Mouse (Mus musculus) left cerebral cortex, adult 18-20 months (tissue): Measurements from ENCODE around the gene Lrrc23. TPM values are rescaled to one million over a fixed set of nuclear protein-coding genes. Genes with fewer than 3 reads are reported as not detected.
"Not testable (repeated sequence)": the region's sequence is repeated elsewhere in the genome, so short reads cannot be mapped to it uniquely, and the experiment has no call there.

Experiments
- DNase-seq, 2 experiments: peaks; one replicate each; pipeline ENCODE4 v3.0.0; 2021 to 2022; ENCODE audit warnings: low spot score in 2 of 2, mixed read lengths in 1 of 2
- total RNA-seq, 2 experiments: library from RNA; stranded (reverse); gene quantifications; 2 replicates each; pipeline ENCODE4 v1.2.3; 2021

Lrrc23 gene
- total RNA-seq, 2 experiments from 2014 or later, result 1.0 to 1.1 TPM

- DNase-seq, result no peak
These were observed 29.0 kb upstream of the Lrrc23 start, which contains the start of gene Spsb2 for GRCm38 (mm10) chr6:124808358-124809012. Gene Spsb2, plus strand, starts transcription at chr6:124808661.

GRCm38 (mm10) chr6:124807986-124808357 is 28.4 kb upstream of the Lrrc23 start:
- no peak for DNase-seq

- peak in 1 of 2 experiments; percentile 50 for DNase-seq
These were observed 27.8 kb upstream of the Lrrc23 start for GRCm38 (mm10) chr6:124807366-124807765.

DNA sequence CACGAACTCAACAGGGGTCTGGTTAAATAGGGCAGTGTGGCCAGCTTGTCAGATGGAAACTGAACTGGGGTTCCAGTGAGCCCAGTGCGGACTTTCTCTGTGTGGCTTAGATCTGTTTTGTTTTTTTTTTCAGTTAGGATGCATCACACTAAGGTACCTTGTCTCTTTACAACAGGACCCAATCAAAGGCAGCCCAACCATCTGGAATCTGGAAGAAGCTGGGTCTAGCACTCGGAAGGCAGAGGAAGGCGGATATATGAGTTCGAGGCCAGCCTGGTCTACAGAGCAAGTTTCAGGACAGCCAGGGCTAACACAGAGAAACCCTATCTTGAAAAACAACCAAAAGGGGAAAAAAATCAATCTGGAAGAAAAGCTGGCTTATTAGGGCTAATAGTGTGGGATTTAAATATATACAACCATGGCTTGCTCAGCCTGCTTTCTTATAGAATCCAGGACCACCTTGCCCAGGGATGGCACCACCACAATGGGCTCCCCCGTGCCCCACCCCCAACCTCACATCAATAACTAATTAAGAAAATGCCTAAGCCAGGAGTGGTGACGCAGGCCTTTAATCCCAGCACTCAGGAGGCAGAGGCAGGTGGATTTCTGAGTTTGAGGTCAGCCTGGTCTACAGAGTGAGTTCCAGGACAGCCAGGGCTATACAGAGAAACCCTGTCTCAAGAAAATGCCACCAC is 27.1 kb upstream of the Lrrc23 start:
- DNase-seq, result no peak

GRCm38 (mm10) chr6:124805341-124806321 is 26.1 kb upstream of the Lrrc23 start:
- DNase-seq, result peak; percentile 96 to 97

DNA sequence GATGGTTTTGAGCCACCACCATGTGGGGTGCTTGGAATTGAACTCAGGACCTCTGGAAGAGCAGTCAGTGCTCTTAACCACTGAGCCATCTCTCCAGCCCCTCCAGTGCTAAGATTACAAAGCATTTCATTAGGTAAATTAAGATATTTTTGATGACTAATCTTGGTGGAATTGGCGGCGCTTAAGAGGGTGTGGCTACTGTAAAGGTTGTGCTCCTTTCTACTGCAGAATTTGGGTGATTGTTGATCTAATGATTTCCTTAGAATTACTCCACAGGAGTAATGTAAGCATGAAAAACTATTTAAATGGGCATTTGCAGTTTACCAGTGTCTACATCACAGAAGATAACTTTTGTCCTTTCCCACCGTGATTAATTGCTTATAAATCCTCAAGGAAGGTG is 24.8 kb upstream of the Lrrc23 start:
- no peak for DNase-seq

- DNase-seq, result not testable (repeated sequence)
These were observed 24.2 kb upstream of the Lrrc23 start for GRCm38 (mm10) chr6:124803691-124804090.

- no peak for DNase-seq
These were observed 23.5 kb upstream of the Lrrc23 start for GRCm38 (mm10) chr6:124803061-124803460.

DNA sequence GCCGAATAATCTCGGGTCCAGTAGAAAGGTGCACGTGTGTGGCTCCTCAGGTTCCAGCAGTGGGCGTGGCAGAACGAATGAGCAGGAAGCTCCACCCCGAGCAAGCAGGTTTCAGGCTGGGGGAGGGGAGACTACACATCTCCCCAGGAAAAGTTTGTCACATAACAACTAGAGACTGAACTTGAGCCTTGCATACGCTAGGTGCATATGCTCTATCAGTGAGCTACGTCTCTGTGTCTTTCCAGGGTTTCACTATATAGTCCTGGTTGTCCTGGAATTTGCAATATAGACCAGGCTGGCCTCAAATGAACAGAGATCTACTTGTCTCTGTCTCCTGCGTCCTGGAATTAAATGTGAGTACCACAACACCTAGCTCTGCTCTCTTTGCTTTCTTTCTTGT is 22.9 kb upstream of the Lrrc23 start:
- not testable (repeated sequence) for DNase-seq

- no peak for DNase-seq
These were observed 16.7 kb upstream of the Lrrc23 start for GRCm38 (mm10) chr6:124796200-124796599.

GRCm38 (mm10) chr6:124795781-124796180 is 16.3 kb upstream of the Lrrc23 start:
- DNase-seq, result no peak

GRCm38 (mm10) chr6:124791911-124792310 is 12.4 kb upstream of the Lrrc23 start:
- DNase-seq, result no peak

GRCm38 (mm10) chr6:124790121-124790520 is 10.6 kb upstream of the Lrrc23 start:
- no peak for DNase-seq

DNA sequence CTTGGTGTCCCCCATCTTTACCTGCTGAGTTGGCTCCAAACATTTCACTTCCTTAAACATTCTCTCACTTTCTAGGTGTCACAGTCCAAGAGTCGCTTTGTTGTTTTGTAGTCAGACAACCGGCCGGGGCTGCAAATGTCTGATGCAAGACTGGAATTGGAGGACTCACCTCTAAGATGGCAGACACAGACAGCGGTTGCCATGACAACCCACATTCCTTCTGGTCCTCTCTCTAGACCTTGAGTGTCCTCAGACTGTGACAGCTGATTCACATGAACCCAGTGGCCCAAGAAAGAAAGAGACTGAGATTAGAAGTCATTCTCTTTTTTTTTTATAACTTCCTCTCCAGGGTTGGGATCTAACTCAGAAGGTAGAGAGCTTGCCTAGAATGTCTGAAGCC is 10.0 kb upstream of the Lrrc23 start:
- no peak for DNase-seq

- no peak for DNase-seq
These were observed 8.2 kb upstream of the Lrrc23 start for GRCm38 (mm10) chr6:124787722-124788121.

DNA sequence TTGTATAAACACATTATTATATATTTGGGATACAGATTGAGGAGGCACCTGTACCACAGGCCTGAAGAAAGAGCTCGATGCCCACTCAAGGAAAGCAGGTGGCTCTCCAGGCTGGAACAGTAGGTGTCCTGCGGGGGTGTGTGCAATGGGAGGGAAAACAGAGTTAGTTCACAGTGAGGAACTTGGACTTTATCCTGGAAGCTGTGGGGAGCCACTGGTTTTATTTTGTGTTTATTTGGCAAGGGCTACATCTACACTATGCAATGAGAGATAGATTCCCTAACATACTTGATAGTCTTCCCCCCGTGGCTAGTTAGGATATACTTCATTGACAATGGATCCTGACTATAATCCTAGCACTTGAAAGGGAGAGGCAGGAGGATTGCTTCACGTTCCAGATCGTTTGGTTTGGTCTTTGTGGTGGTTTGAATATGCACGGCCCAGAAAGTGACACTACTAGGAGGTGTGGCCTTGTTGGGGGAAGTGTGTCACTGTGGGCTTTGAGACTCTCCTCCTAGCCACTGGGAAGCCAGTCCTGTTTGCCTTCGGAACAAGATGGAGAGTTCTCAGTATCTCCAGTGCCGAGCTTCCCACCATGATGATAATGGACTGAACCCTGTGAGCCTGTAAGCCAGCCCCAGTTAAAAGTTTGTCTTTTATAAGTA is 7.4 kb upstream of the Lrrc23 start:
- peak; percentile 38 to 60 for DNase-seq

DNA sequence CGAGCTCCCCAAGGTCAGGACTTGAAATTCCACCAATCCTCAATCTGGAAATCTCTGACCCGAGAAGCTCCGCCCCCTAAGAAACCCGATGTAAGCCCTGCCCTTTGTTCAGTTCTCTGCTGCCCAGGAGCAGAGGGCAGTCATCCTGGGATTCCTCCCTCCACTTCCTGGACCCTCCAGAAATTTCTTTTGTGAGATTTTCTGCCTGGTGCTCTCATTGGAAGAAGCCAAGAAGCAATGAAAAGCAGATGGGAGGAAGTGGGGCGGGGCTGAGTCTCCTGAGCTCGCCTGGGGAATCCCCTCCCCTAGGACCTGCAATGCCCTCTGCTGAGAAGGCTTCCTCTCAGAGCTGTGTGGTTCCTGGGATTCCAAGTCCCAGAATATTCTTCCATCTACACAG is 2.9 kb upstream of the Lrrc23 start:
- no peak for DNase-seq

DNA sequence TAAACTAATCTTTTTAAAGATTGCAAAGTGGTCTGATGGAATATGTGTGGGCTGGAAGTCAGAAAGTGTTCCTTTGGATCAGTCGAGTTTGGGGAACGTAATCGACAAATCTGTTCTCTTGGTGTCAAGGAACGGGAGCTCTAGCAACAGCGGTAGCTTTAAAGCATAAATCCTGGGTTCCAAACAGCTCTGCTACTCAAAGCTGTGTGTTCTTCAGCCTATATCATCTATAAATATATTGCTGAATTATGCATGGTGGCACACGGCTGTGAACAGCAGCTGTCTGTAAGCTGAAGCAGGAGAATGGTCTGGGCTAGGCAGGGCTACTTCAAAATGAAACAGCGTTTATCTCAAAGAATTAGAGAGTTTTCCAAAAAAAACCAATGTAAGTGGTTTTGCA is 1.4 kb upstream of the Lrrc23 start:
- DNase-seq, result no peak

GRCm38 (mm10) chr6:124779984-124780416 is 473 bp upstream of the Lrrc23 start:
- no peak for DNase-seq

- DNase-seq, result no peak
These were observed 9.0 kb downstream of the Lrrc23 start for GRCm38 (mm10) chr6:124770511-124770910.

GRCm38 (mm10) chr6:124770013-124770412 is 9.5 kb downstream of the Lrrc23 start:
- DNase-seq, result no peak
